Mouse (Mus musculus) lung, embryonic 15.5 days (tissue): ENCODE data around the gene Atp1a4. TPM values are rescaled to one million over a fixed set of nuclear protein-coding genes. Genes with fewer than 3 reads are reported as not detected.
A peak's percentile ranks its signal among the peaks of the same experiment; 100 is the strongest.

Experiments
- ATAC-seq: fragments of 200-750 bp; cut with Nextera tagmentation; 2 replicates; pipeline ENCODE4 v1.8.0; 2017; ENCODE audit warnings: moderate number of reproducible peaks, borderline replicate concordance; ENCODE audit not compliant: low FRiP score, low TSS enrichment; ENCODE audit errors: extremely low read depth
- H3K27ac ChIP-seq: fragments of 300-500 bp; sonication (generic); 2 replicates; pipeline ENCODE4 v1.5.1; 2015; ENCODE audit warnings: moderate library complexity, mild to moderate bottlenecking, inconsistent platforms
- H3K27me3 ChIP-seq: fragments of 300-500 bp; sonication (generic); 2 replicates; pipeline ENCODE4 v1.6.1; 2015; ENCODE audit warnings: inconsistent platforms
- H3K36me3 ChIP-seq: fragments of 300-500 bp; sonication (generic); 2 replicates; pipeline ENCODE4 v1.6.1; 2015; ENCODE audit warnings: inconsistent platforms
- H3K4me1 ChIP-seq: fragments of 300-500 bp; sonication (generic); 2 replicates; pipeline ENCODE4 v1.6.1; 2015; ENCODE audit warnings: inconsistent platforms
- H3K4me2 ChIP-seq: fragments of 300-500 bp; sonication (generic); 2 replicates; pipeline ENCODE4 v1.6.1; 2015; ENCODE audit warnings: inconsistent platforms, mild to moderate bottlenecking, moderate library complexity
- H3K4me3 ChIP-seq: fragments of 300-500 bp; sonication (generic); 2 replicates; pipeline ENCODE4 v1.5.1; 2015; ENCODE audit warnings: mild to moderate bottlenecking, inconsistent platforms
- H3K9ac ChIP-seq: fragments of 300-500 bp; sonication (generic); 2 replicates; pipeline ENCODE4 v1.6.1; 2015; ENCODE audit warnings: inconsistent platforms
- H3K9me3 ChIP-seq: fragments of 300-500 bp; sonication (generic); 2 replicates; pipeline ENCODE4 v1.6.1; 2016; ENCODE audit warnings: inconsistent platforms
- WGBS: fragments of 180-500 bp; shearing (Covaris S2); methylation state at CpG from one replicate; pipeline ENCODE4 v1.1.7; 2015; 5-methylcytosine and 5-hydroxymethylcytosine counted together
- polyA plus RNA-seq: library from polyadenylated mRNA; unstranded; fragments of >200 nt; fragmentation: Nextera tagmentation; extraction: Ambion mirVana; gene quantifications from 2 replicates; pipeline ENCODE4 v1.2.1, GENCODE M21; 2015

Gene Atp1a4
- polyA plus RNA-seq, result not detected in 2 replicates

DNA sequence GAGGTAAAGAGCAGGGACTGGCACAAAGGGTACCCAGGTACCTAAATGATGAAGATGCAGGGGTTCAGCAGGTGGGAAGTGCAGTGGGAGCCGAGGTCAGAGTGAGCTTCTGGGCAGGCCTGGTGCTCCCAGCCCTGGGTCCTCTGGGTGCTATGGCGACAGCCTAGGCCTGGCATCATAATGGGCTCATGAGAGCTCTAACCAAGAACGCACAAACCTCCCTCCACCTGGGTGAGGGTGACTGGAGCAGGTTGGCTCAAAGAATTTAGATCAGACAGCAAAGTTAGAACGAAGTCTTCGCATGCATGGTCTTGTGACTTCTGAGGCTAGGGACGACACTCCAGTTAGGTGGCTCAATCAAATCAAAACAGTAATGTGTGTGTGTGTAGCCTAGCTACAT lies at the start of gene Atp1a4:
TSS of gene Atp1a4 (minus strand) at position 101 of the 400 bp plus-strand sequence.
- no peak within 1 kb of the TSS for H3K9ac ChIP-seq
- WGBS, result 87% methylated on average over 6 of the region's 6 CpGs
- no peak within 1 kb of the TSS for H3K4me2 ChIP-seq
- H3K27ac ChIP-seq, result no peak within 1 kb of the TSS
- H3K9me3 ChIP-seq, result no peaks in the 10 kb centered on the region
- H3K4me3 ChIP-seq, result no peak within 1 kb of the TSS
- H3K36me3 ChIP-seq, result no peaks in the 10 kb centered on the region
- H3K27me3 ChIP-seq, result no peaks in the 10 kb centered on the region
- H3K4me1 ChIP-seq, result no peaks in the 10 kb centered on the region
- no peak for ATAC-seq

GRCm38 (mm10) chr1:172307936-172308335 lies 49.7 kb upstream of the Atp1a4 start:
- H3K9ac ChIP-seq, result no peak overlapping the region
- H3K36me3 ChIP-seq, result no peaks in the 10 kb centered on the region
- whole genome bisulfite sequencing, result 48% methylated on average over 10 of the region's 10 CpGs
- no peak overlapping the region for H3K4me3 ChIP-seq
- H3K4me1 ChIP-seq, result peaks cover 41% of the 10 kb centered on the region
- no peaks in the 10 kb centered on the region for H3K9me3 ChIP-seq
- no peak overlapping the region for H3K4me2 ChIP-seq
- no peaks in the 10 kb centered on the region for H3K27me3 ChIP-seq
- no peak for ATAC-seq
- H3K27ac ChIP-seq, result peak overlapping the region; percentile 80

- WGBS, result 63% methylated on average over 6 of the region's 6 CpGs
- Histone ChIP-seq H3K9ac (no peak overlapping the region), H3K36me3 (no peaks in the 10 kb centered on the region), H3K4me3 (no peak overlapping the region), H3K4me1 (peaks cover 39% of the 10 kb centered on the region), H3K4me2 (no peak overlapping the region), H3K27me3 (no peaks in the 10 kb centered on the region), H3K9me3 (no peaks in the 10 kb centered on the region), H3K27ac (peak overlapping the region; percentile 80; the same call in 1 of the 2 replicates)
- no peak for ATAC-seq
Observed at GRCm38 (mm10) chr1:172306885-172307284, 48.7 kb upstream of the Atp1a4 start.

GRCm38 (mm10) chr1:172306196-172306595 lies 48.0 kb upstream of the Atp1a4 start:
- Histone ChIP-seq H3K4me3 (no peak overlapping the region), H3K4me1 (peaks cover 37% of the 10 kb centered on the region), H3K27ac (no peak overlapping the region), H3K9me3 (no peaks in the 10 kb centered on the region), H3K27me3 (no peaks in the 10 kb centered on the region), H3K36me3 (no peaks in the 10 kb centered on the region), H3K4me2 (no peak overlapping the region), H3K9ac (no peak overlapping the region)
- no peak for ATAC-seq
- WGBS, result 57% methylated on average over 4 of the region's 4 CpGs

- ATAC-seq, result no peak
- Histone ChIP-seq H3K9me3 (no peaks in the 10 kb centered on the region), H3K27me3 (no peaks in the 10 kb centered on the region), H3K4me1 (peaks cover 32% of the 10 kb centered on the region), H3K4me3 (no peak overlapping the region), H3K9ac (no peak overlapping the region), H3K27ac (no peak overlapping the region), H3K4me2 (no peak overlapping the region), H3K36me3 (no peaks in the 10 kb centered on the region)
- 74% methylated on average over 3 of the region's 3 CpGs for WGBS
Observed at GRCm38 (mm10) chr1:172305635-172306034, 47.4 kb upstream of the Atp1a4 start.

DNA sequence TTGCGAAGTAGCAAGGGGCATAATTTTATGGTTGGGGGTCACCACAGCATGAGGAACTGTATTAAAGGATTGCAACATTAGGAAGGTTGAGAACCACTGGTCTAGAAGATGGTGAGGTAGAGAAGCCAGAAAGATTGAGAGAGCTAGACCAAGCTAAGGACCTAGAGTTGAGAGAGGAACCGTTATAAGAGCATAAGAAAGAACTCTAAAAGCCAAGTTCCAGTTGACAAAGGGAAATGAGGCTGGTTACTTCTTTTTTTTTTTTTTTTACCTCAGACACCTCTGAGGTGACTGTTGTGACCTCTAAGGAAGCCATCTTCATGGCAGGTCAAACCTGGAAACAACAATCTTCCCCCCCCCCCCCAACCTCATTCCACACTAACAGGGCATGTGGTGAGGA lies 46.9 kb upstream of the Atp1a4 start:
- WGBS, result 86% methylated on average over 2 of the region's 2 CpGs
- no peak overlapping the region for H3K27ac ChIP-seq

GRCm38 (mm10) chr1:172304443-172304842 lies 46.2 kb upstream of the Atp1a4 start:
- Histone ChIP-seq H3K9ac (no peak overlapping the region), H3K36me3 (no peaks in the 10 kb centered on the region), H3K4me3 (no peak overlapping the region), H3K27ac (no peak overlapping the region), H3K4me1 (peaks cover 20% of the 10 kb centered on the region), H3K27me3 (no peaks in the 10 kb centered on the region), H3K9me3 (no peaks in the 10 kb centered on the region), H3K4me2 (no peak overlapping the region)
- no peak for ATAC-seq
- 63% methylated on average over 6 of the region's 6 CpGs for WGBS

More for the DNA sequence above, 46.9 kb upstream of the Atp1a4 start:
- no peaks in the 10 kb centered on the region for H3K36me3 ChIP-seq
- no peak overlapping the region for H3K9ac ChIP-seq
- no peak overlapping the region for H3K4me2 ChIP-seq
- no peak overlapping the region for H3K4me3 ChIP-seq
- H3K4me1 ChIP-seq, result peaks cover 27% of the 10 kb centered on the region
- ATAC-seq, result no peak
- no peaks in the 10 kb centered on the region for H3K27me3 ChIP-seq
- H3K9me3 ChIP-seq, result no peaks in the 10 kb centered on the region

GRCm38 (mm10) chr1:172302851-172303250 lies 44.6 kb upstream of the Atp1a4 start:
- ATAC-seq, result no peak
- Histone ChIP-seq H3K9ac (no peak overlapping the region), H3K4me3 (no peak overlapping the region), H3K4me2 (no peak overlapping the region), H3K9me3 (no peaks in the 10 kb centered on the region), H3K36me3 (no peaks in the 10 kb centered on the region), H3K27me3 (no peaks in the 10 kb centered on the region), H3K4me1 (peaks cover 11% of the 10 kb centered on the region), H3K27ac (no peak overlapping the region)
- WGBS, result 18% methylated on average over 6 of the region's 6 CpGs

- WGBS, result 52% methylated on average over 3 of the region's 3 CpGs
- Histone ChIP-seq H3K27me3 (no peaks in the 10 kb centered on the region), H3K27ac (no peak overlapping the region), H3K4me2 (no peak overlapping the region), H3K9me3 (no peaks in the 10 kb centered on the region), H3K4me1 (peaks cover 16% of the 10 kb centered on the region), H3K9ac (no peak overlapping the region), H3K36me3 (no peaks in the 10 kb centered on the region), H3K4me3 (no peak overlapping the region)
- ATAC-seq, result no peak
Observed at GRCm38 (mm10) chr1:172302311-172302710, 44.1 kb upstream of the Atp1a4 start.

DNA sequence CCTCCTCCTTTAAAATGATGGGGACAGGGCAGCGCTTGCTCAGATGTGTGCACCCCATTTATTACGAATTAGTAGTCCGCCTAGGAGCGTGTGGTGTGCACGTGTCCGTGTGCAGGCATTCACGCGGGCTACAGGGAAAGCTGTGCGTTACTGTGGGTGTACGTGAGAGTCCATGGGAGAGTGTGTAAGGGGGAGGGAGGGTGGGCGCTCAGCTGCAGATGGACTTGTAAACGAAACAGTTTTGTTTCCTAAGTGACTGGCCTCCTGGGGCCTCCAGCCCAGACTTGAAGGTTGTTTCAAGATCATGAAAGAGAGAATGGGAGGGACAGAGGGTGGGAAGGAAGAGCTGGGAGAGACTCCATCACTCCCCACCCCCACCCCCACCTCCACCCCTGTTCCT lies 43.0 kb upstream of the Atp1a4 start:
- no peaks in the 10 kb centered on the region for H3K9me3 ChIP-seq
- no peak overlapping the region for H3K4me2 ChIP-seq
- H3K36me3 ChIP-seq, result no peaks in the 10 kb centered on the region
- no peak overlapping the region for H3K27ac ChIP-seq
- WGBS, result 37% methylated on average over 12 of the region's 12 CpGs
- no peak overlapping the region for H3K4me3 ChIP-seq
- H3K4me1 ChIP-seq, result peaks cover 24% of the 10 kb centered on the region
- ATAC-seq, result no peak
- no peaks in the 10 kb centered on the region for H3K27me3 ChIP-seq
- H3K9ac ChIP-seq, result no peak overlapping the region

GRCm38 (mm10) chr1:172300247-172300646 lies 42.0 kb upstream of the Atp1a4 start:
- peaks cover 33% of the 10 kb centered on the region for H3K4me1 ChIP-seq
- no peak for ATAC-seq
- H3K27me3 ChIP-seq, result no peaks in the 10 kb centered on the region
- H3K36me3 ChIP-seq, result no peaks in the 10 kb centered on the region
- H3K9me3 ChIP-seq, result no peaks in the 10 kb centered on the region
- H3K27ac ChIP-seq, result no peak overlapping the region
- no peak overlapping the region for H3K4me2 ChIP-seq
- no peak overlapping the region for H3K4me3 ChIP-seq
- WGBS, result 69% methylated on average over 5 of the region's 5 CpGs
- H3K9ac ChIP-seq, result no peak overlapping the region

- no peak overlapping the region for H3K4me2 ChIP-seq
- WGBS, result 64% methylated on average over 7 of the region's 7 CpGs
- no peak overlapping the region for H3K4me3 ChIP-seq
- no peaks in the 10 kb centered on the region for H3K27me3 ChIP-seq
- H3K36me3 ChIP-seq, result no peaks in the 10 kb centered on the region
- ATAC-seq, result no peak
- H3K9ac ChIP-seq, result no peak overlapping the region
- H3K27ac ChIP-seq, result no peak overlapping the region
- H3K4me1 ChIP-seq, result peaks cover 37% of the 10 kb centered on the region
- H3K9me3 ChIP-seq, result no peaks in the 10 kb centered on the region
Observed at GRCm38 (mm10) chr1:172299528-172299927, 41.3 kb upstream of the Atp1a4 start.
